Mouse (Mus musculus): ENCODE results near the gene Tes3-ps. TPM values are rescaled to one million over a fixed set of nuclear protein-coding genes. Genes with fewer than 3 reads are reported as not detected.
A peak's percentile ranks its signal among the peaks of the same experiment; 100 is the strongest.

The Tes3-ps gene
- polyA plus RNA-seq, 1 experiment from 2014 or later: 0.54 TPM

- 84% methylated on average over 15 of the region's 15 CpGs for WGBS
- ATAC-seq (replicated peaks; ENCODE audit: low FRiP score, low read depth): peak; percentile 84
- DNase-seq (ENCODE audit: low spot score): peak; percentile 18
Observed at GRCm38 (mm10) chr13:49461458-49462132, 31.5 kb upstream of the Tes3-ps start.

GRCm38 (mm10) chr13:49462921-49463320, 30.2 kb upstream of the Tes3-ps start:
- H3K27ac ChIP-seq: no peak overlapping the region
- TF ChIP-seq CTCF (IDR thresholded peaks at IDR 0.05; ENCODE audit: low read depth): no peak
- H3K36me3 ChIP-seq (ENCODE audit: insufficient read depth, low read length): peaks cover 31% of the 10 kb centered on the region

More at GRCm38 (mm10) chr13:49461458-49462132, 31.5 kb upstream of the Tes3-ps start:
- Histone ChIP-seq H3K9ac (ENCODE audit: low read depth, low read length) (no peak overlapping the region), H3K4me1 (replicated peaks; ENCODE audit: insufficient read depth, low read length) (no peaks in the 10 kb centered on the region), H3K27me3 (ENCODE audit: insufficient read depth, low read length) (no peaks in the 10 kb centered on the region), H3K27ac (peak overlapping the region; percentile 75; the same call in 1 of the 2 replicates), H3K4me2 (ENCODE audit: low read length) (no peak overlapping the region), H3K4me3 (replicated peaks; ENCODE audit: low read depth, low read length) (no peak overlapping the region), H3K36me3 (ENCODE audit: insufficient read depth, low read length) (peaks cover 31% of the 10 kb centered on the region), H3K9me3 (replicated peaks; ENCODE audit: low read length) (no peaks in the 10 kb centered on the region)
- no peak for TF ChIP-seq CTCF (IDR thresholded peaks at IDR 0.05; ENCODE audit: low read depth)

DNA sequence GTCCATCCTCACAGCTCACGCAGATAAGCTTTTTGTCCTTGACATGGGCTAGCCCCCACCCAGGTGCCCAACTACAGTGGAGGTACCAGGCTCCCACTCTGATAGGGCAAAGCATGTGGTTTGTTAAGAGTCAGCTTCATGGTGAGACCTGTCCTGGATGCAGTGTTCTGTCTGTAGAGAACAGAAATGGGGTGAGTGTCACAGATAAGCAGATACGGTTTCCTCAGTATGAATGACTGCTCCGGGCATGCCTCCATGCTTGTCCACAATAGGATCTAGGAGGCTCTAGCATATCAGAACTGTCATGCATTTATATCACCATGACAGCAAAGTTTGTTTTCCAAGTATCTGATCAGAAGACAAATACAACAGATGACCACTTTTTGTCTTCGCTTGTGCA, 27.2 kb upstream of the Tes3-ps start:
- no peak for ATAC-seq (replicated peaks; ENCODE audit: low FRiP score, low read depth)

More at GRCm38 (mm10) chr13:49462921-49463320, 30.2 kb upstream of the Tes3-ps start:
- no peak overlapping the region for H3K9ac ChIP-seq (ENCODE audit: low read depth, low read length)
- ATAC-seq (replicated peaks; ENCODE audit: low FRiP score, low read depth): no peak
- no peak overlapping the region for H3K4me3 ChIP-seq (replicated peaks; ENCODE audit: low read depth, low read length)
- no peaks in the 10 kb centered on the region for H3K27me3 ChIP-seq (ENCODE audit: insufficient read depth, low read length)
- WGBS: 94% methylated on average over 2 of the region's 2 CpGs
- no peaks in the 10 kb centered on the region for H3K9me3 ChIP-seq (replicated peaks; ENCODE audit: low read length)
- no peaks in the 10 kb centered on the region for H3K4me1 ChIP-seq (replicated peaks; ENCODE audit: insufficient read depth, low read length)
- no peak for DNase-seq (ENCODE audit: low spot score)
- no peak overlapping the region for H3K4me2 ChIP-seq (ENCODE audit: low read length)

DNA sequence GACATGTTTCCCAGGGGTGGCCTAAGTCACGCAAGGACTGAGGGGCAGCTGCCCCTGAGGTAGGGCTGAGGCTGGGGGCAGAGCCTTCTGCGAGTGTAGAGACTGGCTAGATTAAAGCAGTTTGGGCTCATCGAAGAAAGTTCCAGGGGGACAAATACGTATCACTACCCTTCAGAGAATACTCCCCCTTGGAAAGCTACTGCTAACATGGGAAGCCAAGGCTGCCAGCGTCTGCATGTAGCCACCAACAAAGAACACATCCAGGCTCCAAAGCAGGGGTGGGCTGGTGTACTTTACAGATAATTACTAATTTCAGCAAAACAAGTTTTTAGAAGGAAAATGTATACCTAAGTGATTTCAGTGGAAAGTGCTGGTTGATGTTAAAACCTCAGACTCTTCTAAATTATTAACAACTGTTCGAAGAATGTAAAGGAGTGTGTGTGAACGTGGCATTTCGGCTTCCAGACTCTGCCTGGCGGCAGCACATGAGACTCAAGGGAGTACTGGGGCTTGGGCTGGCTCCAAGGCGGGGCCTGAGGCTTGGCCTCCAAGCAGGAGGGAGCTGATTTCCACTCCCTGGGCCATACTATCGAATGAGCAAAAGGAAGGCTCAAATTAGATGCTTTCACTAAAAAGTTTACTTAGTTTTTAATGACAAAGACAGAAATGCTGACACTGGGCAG, 26.6 kb upstream of the Tes3-ps start:
- no peak overlapping the region for H3K4me2 ChIP-seq (ENCODE audit: low read length)
- no peak overlapping the region for H3K9ac ChIP-seq (ENCODE audit: low read depth, low read length)
- WGBS: 65% methylated on average over 11 of the region's 11 CpGs
- H3K4me3 ChIP-seq (replicated peaks; ENCODE audit: low read depth, low read length): no peak overlapping the region
- peak overlapping the region; percentile 28; the same call in 1 of the 2 replicates for H3K27ac ChIP-seq
- ATAC-seq (replicated peaks; ENCODE audit: low FRiP score, low read depth) (no peak), DNase-seq (ENCODE audit: low spot score) (peak; percentile 56)
- no peaks in the 10 kb centered on the region for H3K27me3 ChIP-seq (ENCODE audit: insufficient read depth, low read length)
- no peaks in the 10 kb centered on the region for H3K4me1 ChIP-seq (replicated peaks; ENCODE audit: insufficient read depth, low read length)
- H3K36me3 ChIP-seq (ENCODE audit: insufficient read depth, low read length): peaks cover 18% of the 10 kb centered on the region
- no peak for TF ChIP-seq CTCF (IDR thresholded peaks at IDR 0.05; ENCODE audit: low read depth)
- H3K9me3 ChIP-seq (replicated peaks; ENCODE audit: low read length): no peaks in the 10 kb centered on the region

More for the DNA sequence above, 27.2 kb upstream of the Tes3-ps start:
- Histone ChIP-seq H3K4me2 (ENCODE audit: low read length) (no peak overlapping the region), H3K36me3 (ENCODE audit: insufficient read depth, low read length) (peaks cover 23% of the 10 kb centered on the region), H3K4me3 (replicated peaks; ENCODE audit: low read depth, low read length) (no peak overlapping the region), H3K27me3 (ENCODE audit: insufficient read depth, low read length) (no peaks in the 10 kb centered on the region), H3K4me1 (replicated peaks; ENCODE audit: insufficient read depth, low read length) (no peaks in the 10 kb centered on the region), H3K27ac (no peak overlapping the region), H3K9me3 (replicated peaks; ENCODE audit: low read length) (no peaks in the 10 kb centered on the region), H3K9ac (ENCODE audit: low read depth, low read length) (no peak overlapping the region)
- no peak for TF ChIP-seq CTCF (IDR thresholded peaks at IDR 0.05; ENCODE audit: low read depth)
- 95% methylated on average over 4 of the region's 4 CpGs for WGBS
- no peak for DNase-seq (ENCODE audit: low spot score)

DNA sequence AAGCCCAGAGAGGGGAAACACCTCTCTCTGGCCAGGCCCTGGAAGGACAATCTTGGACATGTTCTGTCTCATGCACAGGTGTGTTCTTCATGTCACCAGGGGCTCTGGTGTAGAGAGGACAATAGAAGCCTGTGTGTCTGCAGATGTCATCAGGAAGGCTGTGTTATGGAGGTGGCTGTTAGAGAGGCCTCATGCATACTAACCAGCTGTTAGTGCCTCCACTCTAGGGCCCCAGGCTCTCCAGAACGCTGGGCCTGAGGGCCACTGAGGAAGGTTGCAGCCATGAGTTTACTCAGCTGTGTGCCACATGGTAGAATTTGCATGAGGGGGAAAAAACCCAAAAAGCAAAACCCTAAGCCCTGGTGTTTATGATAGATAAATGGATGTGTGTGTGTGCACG, 25.5 kb upstream of the Tes3-ps start:
- 47% methylated on average over 2 of the region's 2 CpGs for WGBS
- no peak overlapping the region for H3K4me3 ChIP-seq (replicated peaks; ENCODE audit: low read depth, low read length)
- H3K36me3 ChIP-seq (ENCODE audit: insufficient read depth, low read length): peaks cover 7% of the 10 kb centered on the region
- H3K9me3 ChIP-seq (replicated peaks; ENCODE audit: low read length): no peaks in the 10 kb centered on the region
- TF ChIP-seq CTCF (IDR thresholded peaks at IDR 0.05; ENCODE audit: low read depth): no peak
- DNase-seq (ENCODE audit: low spot score): no peak
- no peaks in the 10 kb centered on the region for H3K4me1 ChIP-seq (replicated peaks; ENCODE audit: insufficient read depth, low read length)
- no peak overlapping the region for H3K4me2 ChIP-seq (ENCODE audit: low read length)
- no peak overlapping the region for H3K9ac ChIP-seq (ENCODE audit: low read depth, low read length)
- no peaks in the 10 kb centered on the region for H3K27me3 ChIP-seq (ENCODE audit: insufficient read depth, low read length)
- H3K27ac ChIP-seq: no peak overlapping the region
- no peak for ATAC-seq (replicated peaks; ENCODE audit: low FRiP score, low read depth)

- ATAC-seq (replicated peaks; ENCODE audit: low FRiP score, low read depth) (no peak), DNase-seq (ENCODE audit: low spot score) (no peak)
- 95% methylated on average over 5 of the region's 5 CpGs for WGBS
Observed at GRCm38 (mm10) chr13:49469002-49469401, 24.1 kb upstream of the Tes3-ps start.

More at GRCm38 (mm10) chr13:49469002-49469401, 24.1 kb upstream of the Tes3-ps start:
- Histone ChIP-seq H3K9ac (ENCODE audit: low read depth, low read length) (no peak overlapping the region), H3K4me3 (replicated peaks; ENCODE audit: low read depth, low read length) (no peak overlapping the region), H3K4me1 (replicated peaks; ENCODE audit: insufficient read depth, low read length) (no peaks in the 10 kb centered on the region), H3K4me2 (ENCODE audit: low read length) (no peak overlapping the region), H3K27ac (no peak overlapping the region), H3K9me3 (replicated peaks; ENCODE audit: low read length) (no peaks in the 10 kb centered on the region), H3K27me3 (ENCODE audit: insufficient read depth, low read length) (no peaks in the 10 kb centered on the region), H3K36me3 (ENCODE audit: insufficient read depth, low read length) (peaks cover 6% of the 10 kb centered on the region)
- TF ChIP-seq CTCF (IDR thresholded peaks at IDR 0.05; ENCODE audit: low read depth): peak; percentile 15; the same call in 1 of the 2 replicates
